Mouse (Mus musculus) midbrain, embryonic 16.5 days (tissue): Measurements from ENCODE around the gene Odf4. TPM values are rescaled to one million over a fixed set of nuclear protein-coding genes. Genes with fewer than 3 reads are reported as not detected.
"Not testable (repeated sequence)": the region's sequence is repeated elsewhere in the genome, so short reads cannot be mapped to it uniquely, and the experiment has no call there.

Experiments
- ATAC-seq: fragments of 200-750 bp; cut with Nextera tagmentation; 2 replicates; pipeline ENCODE4 v1.8.0; 2017; ENCODE audit warnings: moderate TSS enrichment
- H3K27ac ChIP-seq: fragments of 300-500 bp; sonication (generic); 2 replicates; pipeline ENCODE4 v1.5.1; 2014; ENCODE audit warnings: mild to moderate bottlenecking, low read length, mixed read lengths
- H3K27me3 ChIP-seq: fragments of 300-500 bp; sonication (generic); 2 replicates; pipeline ENCODE4 v1.6.1; 2014; ENCODE audit warnings: low read depth, low read length, mixed read lengths; ENCODE audit not compliant: control insufficient read depth, insufficient read depth
- H3K36me3 ChIP-seq: fragments of 300-500 bp; sonication (generic); 2 replicates; pipeline ENCODE4 v1.6.1; 2014; ENCODE audit warnings: mild to moderate bottlenecking, low read length, moderate library complexity, mixed read lengths; ENCODE audit not compliant: control insufficient read depth, insufficient read depth
- H3K4me1 ChIP-seq: fragments of 300-500 bp; sonication (generic); 2 replicates; pipeline ENCODE4 v1.6.1; 2014; ENCODE audit warnings: mild to moderate bottlenecking, low read length, mixed read lengths; ENCODE audit not compliant: control insufficient read depth, insufficient read depth
- H3K4me2 ChIP-seq: fragments of 300-500 bp; sonication (generic); 2 replicates; pipeline ENCODE4 v1.6.1; 2014; ENCODE audit warnings: mild to moderate bottlenecking, low read length, mixed read lengths
- H3K4me3 ChIP-seq: fragments of 300-500 bp; sonication (generic); 2 replicates; pipeline ENCODE4 v1.5.1; 2014; ENCODE audit warnings: low read depth, mild to moderate bottlenecking, low read length, moderate library complexity, mixed read lengths
- H3K9ac ChIP-seq: fragments of 300-500 bp; sonication (generic); 2 replicates; pipeline ENCODE4 v1.6.1; 2014; ENCODE audit warnings: low read depth, low read length, mixed read lengths
- H3K9me3 ChIP-seq: fragments of 300-500 bp; sonication (generic); replicated peaks from 2 replicates; pipeline ENCODE4 v1.6.1; 2014; ENCODE audit warnings: mild to moderate bottlenecking, low read length, mixed read lengths; ENCODE audit not compliant: control insufficient read depth, poor library complexity, severe bottlenecking
- WGBS: fragments of 180-500 bp; shearing (Covaris S2); extraction: QIAGEN DNeasy Blood & Tissue Kit; methylation state at CpG from one replicate; pipeline ENCODE4 v1.1.7; 2014; 5-methylcytosine and 5-hydroxymethylcytosine counted together
- polyA plus RNA-seq: library from polyadenylated mRNA; unstranded; fragments of >200 nt; fragmentation: Nextera tagmentation; extraction: Ambion mirVana; gene quantifications from 2 replicates; pipeline ENCODE4 v1.2.1, GENCODE M21; 2015

Odf4 gene
- 0.68 and 1.3 TPM in 2 replicates for polyA plus RNA-seq

- 82% methylated on average over 3 of the region's 3 CpGs for WGBS
- no peaks in the 10 kb centered on the region for H3K36me3 ChIP-seq
- no peaks in the 10 kb centered on the region for H3K27me3 ChIP-seq
- H3K4me3 ChIP-seq, result no peak within 1 kb of the TSS
- H3K9ac ChIP-seq, result no peak within 1 kb of the TSS
- no peak within 1 kb of the TSS for H3K27ac ChIP-seq
- ATAC-seq, result no peak
- no peak within 1 kb of the TSS for H3K4me2 ChIP-seq
- no peaks in the 10 kb centered on the region for H3K9me3 ChIP-seq
- H3K4me1 ChIP-seq, result no peaks in the 10 kb centered on the region
These were observed at the start of gene Odf4 for GRCm38 (mm10) chr11:68926981-68927380. Gene Odf4, minus strand, starts transcription at chr11:68927081.

DNA sequence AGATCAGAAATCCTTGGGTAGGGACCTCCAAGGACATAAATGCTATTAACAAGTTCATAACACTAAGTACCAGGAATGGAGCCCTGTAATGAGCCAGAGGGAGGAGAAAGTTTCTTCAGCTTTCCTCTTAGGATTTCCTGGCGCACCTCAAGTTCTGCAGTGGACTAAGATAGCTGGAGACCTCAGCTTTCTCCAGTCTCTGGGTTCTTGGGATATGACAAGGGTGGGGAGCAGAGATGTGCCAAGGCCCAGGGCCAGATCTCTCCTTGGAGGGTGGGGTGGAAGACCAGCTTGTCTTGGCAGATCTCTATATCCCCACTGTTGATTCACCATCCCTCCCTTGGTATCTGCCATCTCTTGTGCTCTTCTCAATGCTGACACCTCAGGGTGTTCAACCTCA is 48.7 kb upstream of the Odf4 start:
- WGBS, result 93% methylated on average over 1 of the region's 1 CpGs
- Histone ChIP-seq H3K27ac (no peak overlapping the region), H3K36me3 (no peaks in the 10 kb centered on the region), H3K4me1 (peaks cover 5% of the 10 kb centered on the region; the same call in 1 of the 2 replicates), H3K9ac (no peak overlapping the region), H3K27me3 (no peaks in the 10 kb centered on the region), H3K4me2 (no peak overlapping the region), H3K9me3 (no peaks in the 10 kb centered on the region), H3K4me3 (no peak overlapping the region)
- no peak for ATAC-seq

DNA sequence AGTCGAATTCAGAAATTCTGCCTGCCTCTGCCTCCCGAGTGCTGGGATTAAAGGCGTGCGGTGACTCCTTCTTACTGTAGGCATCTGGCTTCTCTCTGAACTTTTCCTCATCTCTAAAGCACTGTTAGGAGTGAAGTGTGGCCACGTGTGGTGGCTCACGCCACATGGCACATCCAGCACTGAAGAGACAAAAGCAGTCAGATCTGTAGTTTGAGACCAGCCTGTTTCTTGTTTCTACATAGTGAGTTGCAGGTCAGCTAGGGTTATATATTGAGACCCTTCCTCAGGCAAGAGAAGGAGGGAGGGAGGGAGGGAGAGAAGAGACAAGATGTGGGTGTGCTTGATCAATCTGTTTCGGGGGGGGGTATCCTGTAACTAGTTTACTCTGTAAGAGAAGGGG is 48.2 kb upstream of the Odf4 start, which contains the start of gene Rangrf:
Gene Rangrf, minus strand, starts transcription at position 101 of the 400 bp plus-strand sequence.
- 82% methylated on average over 7 of the region's 7 CpGs for WGBS
- no peak for ATAC-seq
- no peak within 1 kb of the TSS for H3K27ac ChIP-seq
- no peaks in the 10 kb centered on the region for H3K27me3 ChIP-seq
- H3K4me2 ChIP-seq, result peak within 1 kb of the TSS; percentile 75
- no peaks in the 10 kb centered on the region for H3K9me3 ChIP-seq
- no peaks in the 10 kb centered on the region for H3K36me3 ChIP-seq
- peak within 1 kb of the TSS; percentile 43 for H3K4me3 ChIP-seq
- H3K9ac ChIP-seq, result 0 out of 2 replicates have a peak within 1 kb of the TSS, but pooled peaks have one; percentile 1
- H3K4me1 ChIP-seq, result peaks cover 5% of the 10 kb centered on the region; the same call in 1 of the 2 replicates

GRCm38 (mm10) chr11:68974059-68974450 is 47.2 kb upstream of the Odf4 start:
- peak overlapping the region; percentile 43 for H3K4me3 ChIP-seq
- ATAC-seq, result 0 out of 2 replicates have a peak, but pooled peaks have one; percentile 2
- H3K36me3 ChIP-seq, result no peaks in the 10 kb centered on the region
- WGBS, result 21% methylated on average over 6 of the region's 6 CpGs
- H3K27ac ChIP-seq, result no peak overlapping the region
- H3K4me1 ChIP-seq, result peaks cover 5% of the 10 kb centered on the region; the same call in 1 of the 2 replicates
- H3K4me2 ChIP-seq, result peak overlapping the region; percentile 75
- H3K9me3 ChIP-seq, result no peaks in the 10 kb centered on the region
- no peaks in the 10 kb centered on the region for H3K27me3 ChIP-seq
- 0 out of 2 replicates have a peak overlapping the region, but pooled peaks have one; percentile 1 for H3K9ac ChIP-seq

DNA sequence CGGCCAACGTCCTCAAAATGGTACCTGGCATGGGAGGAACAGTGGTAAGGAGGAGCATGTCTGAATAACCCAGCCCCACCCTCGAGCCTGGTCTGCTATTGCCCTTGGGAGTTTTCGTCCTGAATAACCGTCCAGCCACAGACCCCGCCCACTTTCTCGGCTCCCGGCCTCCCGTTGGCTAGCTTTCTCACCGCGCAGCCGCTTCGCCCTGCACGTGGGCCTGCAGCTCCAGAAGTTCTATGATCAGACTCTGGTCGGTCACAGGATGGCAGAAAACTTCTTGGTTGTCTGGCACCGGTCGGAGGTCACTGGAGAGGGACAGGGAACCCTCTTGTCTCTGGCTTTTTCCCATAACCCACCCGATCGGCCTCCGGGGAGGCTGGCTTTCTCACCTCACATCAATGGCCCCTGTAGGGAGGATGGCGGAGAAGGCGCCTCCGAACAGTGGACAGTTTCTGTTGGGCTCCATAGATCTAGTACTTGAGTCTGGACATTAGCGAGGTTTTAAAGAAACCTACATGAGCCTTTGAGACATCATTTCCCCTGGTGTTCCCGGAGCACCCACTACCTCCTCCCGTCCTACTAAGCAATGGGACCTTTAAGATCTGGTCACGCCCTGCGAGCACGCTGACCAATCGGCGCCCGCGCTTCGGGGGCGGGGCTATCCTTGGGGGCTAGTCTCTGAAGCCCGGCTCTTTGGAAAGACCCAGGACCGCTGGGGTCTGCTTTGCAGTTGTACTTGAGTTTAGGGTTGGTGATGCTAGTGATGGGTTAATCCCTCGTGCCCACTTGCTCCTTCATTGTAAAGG is 46.6 kb upstream of the Odf4 start:
- not testable (repeated sequence) for H3K36me3 ChIP-seq, H3K27me3 ChIP-seq, H3K9me3 ChIP-seq, H3K4me1 ChIP-seq, H3K27ac ChIP-seq
- under 1% methylated on average over 37 of the region's 38 CpGs for WGBS
- peak overlapping the region; percentile 75 for H3K4me2 ChIP-seq
- ATAC-seq, result peak; percentile 88
- H3K9ac ChIP-seq, result 0 out of 2 replicates have a peak overlapping the region, but pooled peaks have one; percentile 20
- H3K4me3 ChIP-seq, result peak overlapping the region; percentile 43

- 70% methylated on average over 4 of the region's 4 CpGs for WGBS
- ATAC-seq, result no peak
- H3K36me3 ChIP-seq, result no peaks in the 10 kb centered on the region
- H3K4me2 ChIP-seq, result no peak overlapping the region
- no peaks in the 10 kb centered on the region for H3K9me3 ChIP-seq
- no peaks in the 10 kb centered on the region for H3K27me3 ChIP-seq
- peaks cover 16% of the 10 kb centered on the region for H3K4me1 ChIP-seq
- H3K4me3 ChIP-seq, result no peak overlapping the region
- no peak overlapping the region for H3K9ac ChIP-seq
- H3K27ac ChIP-seq, result no peak overlapping the region
These were observed 43.4 kb upstream of the Odf4 start for GRCm38 (mm10) chr11:68970232-68970631.

DNA sequence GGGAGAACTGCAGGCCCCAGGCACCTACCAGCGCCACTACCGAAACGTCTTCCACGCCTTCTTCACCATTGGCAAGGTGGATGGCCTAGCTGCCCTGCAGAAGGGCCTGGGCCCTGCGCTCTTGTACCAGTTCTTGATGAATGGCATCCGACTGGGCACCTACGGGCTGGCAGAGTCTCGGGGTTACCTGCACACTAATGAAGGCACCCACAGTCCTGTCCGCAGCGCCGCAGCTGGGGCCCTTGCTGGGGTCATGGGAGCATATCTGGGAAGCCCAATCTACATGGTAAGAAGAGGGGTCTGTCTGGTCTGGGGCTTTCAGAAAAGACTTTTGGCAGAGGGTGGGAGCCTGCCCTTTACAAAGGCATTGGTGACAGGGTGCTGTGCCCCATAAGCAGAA is 41.9 kb upstream of the Odf4 start:
- H3K9me3 ChIP-seq, result no peaks in the 10 kb centered on the region
- no peak overlapping the region for H3K27ac ChIP-seq
- 86% methylated on average over 11 of the region's 11 CpGs for WGBS
- ATAC-seq, result no peak
- peaks cover 13% of the 10 kb centered on the region for H3K4me1 ChIP-seq
- peak overlapping the region; percentile 62 for H3K4me2 ChIP-seq
- no peak overlapping the region for H3K9ac ChIP-seq
- H3K27me3 ChIP-seq, result no peaks in the 10 kb centered on the region
- no peak overlapping the region for H3K4me3 ChIP-seq
- H3K36me3 ChIP-seq, result no peaks in the 10 kb centered on the region

DNA sequence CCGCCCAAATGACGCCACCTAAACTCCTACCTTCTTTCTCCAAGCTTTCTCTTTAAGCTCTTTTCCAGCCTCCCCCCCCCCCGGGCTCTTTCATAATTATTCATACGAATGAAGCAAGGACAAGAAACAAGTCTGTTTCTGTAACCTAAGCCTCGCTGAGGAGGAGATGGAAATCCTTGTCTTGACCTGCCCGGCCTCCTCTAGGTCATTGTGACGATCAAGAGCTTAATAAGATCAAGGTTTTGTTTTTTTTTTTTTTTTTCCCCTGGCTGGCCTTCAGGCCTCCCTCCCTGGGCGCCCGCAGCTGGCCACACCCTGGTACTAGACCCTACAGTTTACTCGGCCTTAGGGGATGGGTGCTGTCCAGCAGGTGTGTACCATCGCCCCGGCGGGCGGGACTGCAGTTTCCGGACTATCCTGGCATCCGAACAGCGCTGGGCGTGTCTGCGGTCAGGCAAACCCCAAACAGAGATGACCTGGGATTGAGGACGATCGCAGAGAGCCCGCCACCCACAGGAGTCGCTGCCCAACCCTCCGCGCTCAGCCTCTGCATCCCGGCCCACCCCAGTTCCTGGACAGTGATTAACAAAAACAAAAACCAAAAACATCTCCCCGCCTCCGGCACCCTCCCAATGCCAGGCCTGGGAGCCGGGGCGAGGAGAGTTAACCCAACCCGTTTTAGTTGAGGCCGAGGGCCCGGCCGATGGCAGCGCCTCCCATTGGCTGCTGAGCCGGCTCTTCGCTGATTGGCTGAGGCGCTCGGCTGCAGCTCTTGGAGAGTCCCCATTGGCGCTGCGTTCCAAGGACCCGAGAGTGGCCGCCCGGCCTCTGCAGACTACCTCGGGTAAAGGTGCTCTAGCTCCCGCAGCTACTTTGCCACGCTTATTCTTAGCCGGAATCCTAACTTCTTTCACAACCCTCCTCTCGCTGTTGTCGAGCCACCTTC is 40.7 kb upstream of the Odf4 start, which contains the start of gene Slc25a35:
Gene Slc25a35, plus strand, starts transcription at position 795 of the 946 bp plus-strand sequence.
- Histone ChIP-seq H3K27me3 (no peaks in the 10 kb centered on the region), H3K36me3 (no peaks in the 10 kb centered on the region), H3K27ac (peak within 1 kb of the TSS; percentile 51), H3K4me1 (peaks cover 11% of the 10 kb centered on the region), H3K9ac (peak within 1 kb of the TSS; percentile 71), H3K4me2 (peak within 1 kb of the TSS; percentile 62), H3K9me3 (no peaks in the 10 kb centered on the region), H3K4me3 (peak within 1 kb of the TSS; percentile 60)
- WGBS, result under 1% methylated on average over 50 of the region's 50 CpGs
- peak; percentile 97 for ATAC-seq
